Mouse (Mus musculus): ENCODE results near the gene Them7.

DNA sequence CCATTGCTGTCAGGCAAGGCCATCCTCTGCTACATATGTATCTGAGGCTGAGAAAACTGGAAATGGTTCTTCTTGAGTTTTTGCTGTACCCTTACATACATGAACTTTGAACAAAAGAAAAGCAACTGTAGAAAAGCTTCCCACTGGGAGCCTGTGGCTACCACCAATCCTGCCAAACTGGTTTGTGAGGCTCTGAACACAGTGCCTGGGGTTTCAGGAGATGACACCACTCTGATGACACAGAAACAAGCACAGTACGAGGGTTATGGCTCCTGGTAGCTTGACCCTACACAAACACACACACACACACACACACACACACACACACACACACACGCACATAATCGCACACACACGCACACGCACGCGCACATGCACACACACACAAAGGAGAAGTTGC lies 151.1 kb downstream of the Them7 start:
- TF ChIP-seq CTCF (IDR thresholded peaks at IDR 0.05; ENCODE audit: low read depth, low read length) (no peak), TAL1 (conservative IDR thresholded peaks at IDR 0.05; ENCODE audit: low read depth, low read length) (no peak), GATA1 (IDR thresholded peaks at IDR 0.05; ENCODE audit: borderline replicate concordance, low read length) (no peak), GATA2 (IDR thresholded peaks at IDR 0.05; ENCODE audit: borderline replicate concordance, low read depth, low read length) (no peak), POLR2AphosphoS5 (IDR thresholded peaks at IDR 0.05; ENCODE audit: insufficient replicate concordance, low read depth, low read length) (no peak)
